Mouse (Mus musculus): ENCODE measurements around the gene Cd209a.
"Not testable (repeated sequence)": the region's sequence is repeated elsewhere in the genome, so short reads cannot be mapped to it uniquely, and the experiment has no call there.

Cd209a gene

DNA sequence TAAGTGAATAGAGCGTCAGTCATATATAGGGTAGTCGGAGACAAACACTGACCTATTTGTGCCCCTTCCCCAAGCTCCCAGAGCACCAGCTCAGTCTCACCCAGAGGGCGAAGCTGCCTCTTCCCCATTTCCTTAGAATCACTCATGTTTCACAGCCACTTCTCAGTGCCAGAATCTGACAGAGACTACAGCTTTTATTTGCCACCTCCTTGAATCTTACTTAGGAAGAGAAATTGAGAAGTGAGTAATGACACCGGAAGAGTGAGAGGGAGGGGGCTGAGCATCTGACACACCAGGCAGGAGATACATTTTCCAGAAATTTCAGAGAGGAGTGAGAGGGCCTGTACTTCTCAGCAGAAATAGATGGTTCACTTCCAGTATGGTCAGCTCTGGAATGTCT lies at the start of gene Cd209a:
Cd209a (minus strand) TSS at position 224 of the 400 bp plus-strand sequence.
- DNase-seq (ENCODE audit: low spot score), result no peak

DNA sequence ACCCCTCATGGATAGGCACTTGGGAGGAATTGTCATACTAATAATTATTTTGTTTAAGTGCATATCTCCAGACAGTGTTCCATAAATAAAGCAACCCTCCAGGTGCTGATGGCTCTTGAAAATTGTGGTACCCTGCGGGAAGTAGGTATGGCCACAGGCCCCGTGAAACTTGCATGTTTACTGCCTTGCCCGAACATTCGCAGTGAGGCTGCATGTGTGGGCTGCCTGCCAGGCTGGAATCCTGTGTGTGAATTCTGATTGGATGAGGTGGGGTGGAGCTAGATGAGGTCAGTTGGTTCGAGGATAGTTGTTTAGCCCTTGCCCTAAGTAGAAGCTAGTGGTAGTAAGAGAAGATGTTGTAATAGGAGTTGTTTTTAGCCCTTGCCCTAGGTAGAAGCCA lies 19.9 kb upstream of the Cd209a start:
- not testable (repeated sequence) for DNase-seq (ENCODE audit: low spot score)

DNA sequence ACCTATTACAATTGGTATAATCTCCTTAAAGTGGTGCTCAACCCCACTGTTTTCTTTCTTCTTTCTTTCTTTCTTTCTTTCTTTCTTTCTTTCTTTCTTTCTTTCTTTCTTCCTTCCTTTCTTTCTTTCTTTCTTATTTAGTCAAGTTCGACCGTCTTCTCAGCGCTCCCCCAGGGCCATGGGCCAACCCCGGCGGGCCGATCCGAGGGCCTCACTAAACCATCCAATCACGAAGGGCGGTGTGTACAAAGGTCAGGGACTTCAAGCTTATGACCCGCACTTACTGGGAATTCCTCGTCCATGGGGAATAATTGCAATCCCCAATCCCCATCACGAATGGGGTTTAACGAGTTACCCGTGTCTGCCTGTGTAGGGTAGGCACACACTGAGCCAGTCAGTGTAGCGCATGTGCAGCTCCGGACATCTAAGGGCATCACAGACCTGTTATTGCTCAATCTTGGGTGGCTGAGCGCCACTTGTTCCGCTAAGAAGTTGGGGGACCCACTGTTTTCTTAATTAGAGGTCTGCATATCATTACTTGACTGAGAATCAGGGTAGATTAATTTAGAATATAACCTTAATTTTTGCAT lies 5.6 kb upstream of the Cd209a start:
- DNase-seq (ENCODE audit: low spot score), result peak; percentile 52

DNA sequence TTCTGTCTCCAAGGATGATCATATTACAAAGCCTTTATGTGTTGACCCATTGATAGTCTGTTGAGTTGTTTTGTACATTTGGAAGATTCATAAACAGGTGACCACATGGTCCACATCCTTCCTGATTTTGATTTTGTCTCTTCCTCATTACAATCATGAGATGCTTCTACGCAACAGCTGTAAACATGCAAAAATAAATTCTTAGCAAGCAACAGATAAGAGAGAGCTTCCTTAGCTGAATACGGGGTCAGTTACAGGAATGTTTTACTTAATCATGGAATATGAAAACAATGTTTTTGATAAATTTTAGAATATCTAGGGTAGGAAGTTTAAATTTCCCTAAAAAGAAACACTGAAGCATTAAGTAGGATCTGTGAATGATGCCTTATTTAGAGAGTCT lies 11.8 kb downstream of the Cd209a start:
- no peak for DNase-seq (ENCODE audit: low spot score)

DNA sequence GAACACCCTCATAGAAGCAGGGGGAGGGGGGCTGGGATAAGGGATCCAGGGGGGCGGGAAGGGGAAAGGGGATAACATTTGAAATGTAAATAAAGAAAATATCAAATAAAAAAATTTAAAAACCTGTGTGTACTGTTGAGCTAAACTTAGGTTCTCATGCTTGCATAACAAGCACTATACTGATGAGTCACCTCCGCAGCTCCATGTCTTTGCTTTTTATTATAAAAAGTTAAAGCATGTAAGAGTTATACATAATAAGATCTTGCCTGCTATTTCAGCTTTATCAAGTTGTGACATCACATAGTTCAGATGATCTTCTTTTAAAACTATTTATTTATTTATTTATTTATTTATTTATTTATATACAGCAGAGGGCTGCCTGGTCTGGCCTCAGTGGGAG lies 13.2 kb downstream of the Cd209a start:
- DNase-seq (ENCODE audit: low spot score), result no peak

DNA sequence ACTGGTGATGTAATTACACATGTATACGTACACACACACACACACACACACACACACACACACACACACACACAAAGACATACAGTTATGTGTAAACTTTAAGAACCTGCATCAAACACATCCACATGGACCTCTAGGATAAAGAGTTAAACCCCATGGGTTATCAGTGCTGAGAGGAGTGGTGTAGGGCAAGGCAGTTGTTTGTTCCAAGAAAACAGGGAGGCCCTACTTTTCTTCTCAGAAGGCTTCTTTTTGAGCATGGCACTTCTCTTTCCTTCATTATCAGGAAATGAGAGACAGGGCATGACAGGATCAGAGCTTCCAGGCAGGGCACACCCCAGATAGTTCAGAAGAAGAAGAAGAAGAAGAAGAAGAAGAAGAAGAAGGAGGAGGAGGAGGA lies 14.7 kb downstream of the Cd209a start:
- no peak for DNase-seq (ENCODE audit: low spot score)

DNA sequence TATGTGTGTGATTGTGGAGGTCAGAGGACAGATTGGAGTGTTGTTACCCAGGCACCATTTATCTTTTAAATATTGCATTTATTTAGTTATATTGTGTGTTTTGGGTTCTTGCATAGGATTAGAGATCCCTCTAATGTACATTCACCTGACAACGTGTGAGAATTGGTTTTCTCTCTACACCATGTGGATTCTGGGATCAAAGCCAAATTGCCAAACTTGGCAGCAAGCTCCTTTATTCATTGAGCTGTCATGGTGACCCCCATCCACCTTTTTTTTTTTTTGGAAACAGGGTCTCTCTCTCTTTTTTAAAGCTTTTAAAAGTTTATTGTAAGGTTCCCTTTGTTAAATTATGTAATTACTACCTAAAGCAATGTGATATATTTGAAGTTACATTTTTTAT lies 27.7 kb downstream of the Cd209a start:
- DNase-seq (ENCODE audit: low spot score), result no peak

DNA sequence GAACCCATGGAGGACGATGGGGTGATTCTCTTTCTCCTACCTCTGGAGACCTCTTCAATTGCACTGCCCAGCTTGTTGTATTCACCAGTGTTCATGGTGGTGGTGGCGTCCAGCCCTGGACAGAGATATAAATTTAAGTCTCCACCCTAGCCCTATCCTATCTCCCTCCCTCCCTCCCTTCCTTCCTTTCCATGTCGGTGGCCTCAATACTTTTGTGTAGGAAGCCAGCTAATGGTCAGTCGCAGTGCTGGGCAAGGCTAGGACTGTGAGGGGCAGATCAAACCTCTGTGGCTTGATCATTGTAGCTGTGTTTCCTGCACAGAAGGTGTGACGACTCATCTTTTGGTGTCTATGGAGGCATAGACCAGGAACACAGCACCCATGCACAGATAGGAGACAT lies 28.2 kb downstream of the Cd209a start, which contains the start of gene Clec4g:
Clec4g (minus strand) TSS at position 101 of the 400 bp plus-strand sequence.
- DNase-seq (ENCODE audit: low spot score), result no peak

DNA sequence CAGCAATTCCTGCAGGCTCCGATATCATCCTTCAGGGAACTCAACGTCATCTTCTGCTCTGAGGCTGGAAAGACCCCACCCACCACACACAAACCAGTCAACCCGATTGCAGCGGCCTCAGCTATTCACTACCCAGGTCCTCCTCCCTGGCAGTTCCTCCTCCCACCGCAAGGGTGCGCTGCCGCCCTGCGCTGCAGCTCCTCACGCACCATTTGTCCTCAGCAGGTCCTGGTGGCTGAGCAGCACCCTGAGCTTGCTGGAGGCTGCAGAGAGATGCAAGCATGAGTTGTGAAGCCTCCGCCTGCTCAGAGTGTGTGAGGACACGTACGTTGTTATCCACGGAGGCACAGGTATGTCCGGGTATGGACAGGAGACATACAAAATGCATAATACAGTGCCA lies 30.2 kb downstream of the Cd209a start:
- DNase-seq (ENCODE audit: low spot score), result peak; percentile 64

DNA sequence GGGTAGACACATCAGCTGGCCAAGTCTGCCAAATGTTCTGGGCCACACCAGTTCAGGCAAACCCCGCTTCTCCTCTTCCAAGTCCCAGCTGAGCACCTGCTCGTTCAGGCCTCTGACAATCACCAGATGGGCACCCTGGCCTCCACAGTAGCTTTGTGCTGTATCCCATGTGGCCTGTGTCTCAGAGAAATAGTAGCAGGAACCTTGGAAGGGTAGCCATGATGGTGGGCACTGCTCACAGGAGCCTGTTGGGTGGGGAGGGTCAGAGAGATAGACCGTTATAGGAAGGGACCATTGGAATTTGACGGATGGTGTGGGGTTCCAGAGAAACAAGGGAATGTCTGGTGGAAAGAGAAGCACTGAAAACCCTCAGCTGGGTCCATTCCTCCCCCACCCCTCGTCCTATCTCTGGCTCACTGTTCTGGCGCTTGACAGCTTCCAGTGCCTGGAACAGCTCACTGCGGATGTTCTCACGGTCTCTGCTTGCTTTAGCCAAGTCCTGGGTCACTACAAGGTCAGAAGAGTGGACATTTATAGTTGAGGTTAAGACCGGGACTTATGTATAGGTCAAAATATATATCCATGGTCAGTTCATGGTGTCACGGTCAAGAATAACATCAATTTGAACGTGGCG lies 31.3 kb downstream of the Cd209a start:
- DNase-seq (ENCODE audit: low spot score), result no peak

DNA sequence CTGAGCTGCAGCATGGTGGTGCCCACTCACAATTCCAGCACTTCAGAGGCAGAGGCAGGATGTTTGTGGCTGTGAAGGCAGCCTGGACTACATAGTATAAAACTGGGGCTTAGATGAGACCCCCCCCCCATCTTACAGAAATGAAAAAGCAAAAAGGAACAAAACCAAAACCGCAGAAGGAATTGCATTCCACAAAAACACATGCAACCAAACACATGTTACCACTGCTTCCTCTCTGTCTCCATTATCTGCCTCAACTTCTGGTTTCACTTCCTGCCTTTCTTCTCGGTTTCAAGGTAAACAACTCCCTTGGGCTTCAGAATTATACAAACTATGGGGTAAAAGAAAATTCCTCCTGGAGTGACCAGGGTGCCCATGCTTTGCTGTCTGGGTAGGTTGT lies 37.1 kb downstream of the Cd209a start:
- no peak for DNase-seq (ENCODE audit: low spot score)

DNA sequence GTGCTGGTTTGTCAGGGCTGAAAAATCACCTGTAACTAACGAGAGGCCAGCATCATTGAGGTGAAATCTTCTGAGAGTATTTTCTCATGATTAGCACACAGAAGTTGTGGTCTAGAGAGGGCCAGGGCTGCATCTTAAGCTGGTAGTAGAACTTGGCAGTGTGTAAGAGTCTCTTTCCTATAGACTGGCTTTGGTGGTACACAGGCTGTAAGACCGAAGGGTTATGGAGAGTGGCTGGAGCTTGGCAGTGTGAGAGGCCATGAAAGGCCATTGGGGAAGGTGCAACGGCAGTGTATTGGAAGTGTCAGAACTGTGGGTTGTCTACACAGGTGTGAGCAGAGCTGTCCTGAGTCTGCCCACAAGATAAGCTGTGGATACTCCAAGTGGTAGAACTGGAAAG lies 38.5 kb downstream of the Cd209a start:
- no peak for DNase-seq (ENCODE audit: low spot score)

DNA sequence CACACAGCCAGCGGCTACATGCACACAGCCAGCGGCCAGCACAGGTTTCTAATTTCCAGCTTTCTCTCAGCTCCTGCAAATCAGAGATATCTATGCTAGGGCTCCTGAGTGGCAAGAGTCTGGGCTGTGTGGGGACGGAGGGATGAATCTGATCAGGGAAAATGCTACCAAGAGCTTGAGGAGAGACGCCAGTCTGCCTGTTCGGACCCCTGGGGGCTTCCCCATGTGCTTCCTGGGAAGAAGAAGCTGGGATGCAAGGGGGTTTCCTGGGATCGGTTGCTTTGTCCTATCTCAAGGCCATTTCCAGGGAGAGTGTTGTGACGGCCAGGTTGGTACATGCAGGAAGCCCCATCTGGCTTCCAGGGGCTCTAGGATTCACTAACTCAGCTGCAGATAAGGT lies 41.2 kb downstream of the Cd209a start:
- DNase-seq (ENCODE audit: low spot score), result no peak

DNA sequence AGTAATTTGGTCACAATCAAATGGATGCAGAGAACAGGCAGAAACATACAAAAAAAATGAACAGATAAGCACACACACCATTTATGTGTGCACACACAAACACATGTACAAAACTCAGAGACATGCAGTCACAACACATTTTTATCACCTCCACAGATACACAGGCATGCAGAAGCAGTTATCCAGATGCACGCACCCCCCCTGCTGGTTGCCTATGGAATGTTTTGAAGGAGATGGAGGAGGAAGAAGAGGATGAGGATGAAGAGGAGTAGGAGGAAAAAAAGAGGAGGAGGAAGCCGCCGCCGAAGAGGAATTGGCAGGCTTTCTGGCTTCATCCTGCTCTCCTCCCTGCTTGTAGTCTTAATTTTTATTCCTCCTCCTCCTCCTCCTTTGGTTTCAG lies 43.1 kb downstream of the Cd209a start:
- no peak for DNase-seq (ENCODE audit: low spot score)

DNA sequence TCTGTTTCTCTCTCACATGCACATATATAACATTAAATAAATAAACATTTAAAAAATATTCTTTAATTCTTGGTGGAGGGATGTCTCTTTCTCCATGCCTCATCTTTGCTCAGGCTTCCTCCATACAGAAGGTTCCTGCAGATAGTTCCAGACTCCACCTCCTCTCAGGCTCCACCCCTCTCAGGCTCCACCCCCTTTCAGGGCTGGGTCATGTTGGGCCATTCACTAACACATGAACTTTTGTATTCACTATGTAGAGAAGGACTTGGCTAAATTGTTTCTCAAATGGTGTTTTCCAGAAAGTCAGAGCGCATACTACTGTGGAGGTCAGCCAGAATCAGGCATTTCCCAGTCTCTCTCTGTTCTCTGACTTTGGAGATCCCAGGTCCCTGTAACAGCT lies 47.3 kb downstream of the Cd209a start:
- DNase-seq (ENCODE audit: low spot score), result no peak

DNA sequence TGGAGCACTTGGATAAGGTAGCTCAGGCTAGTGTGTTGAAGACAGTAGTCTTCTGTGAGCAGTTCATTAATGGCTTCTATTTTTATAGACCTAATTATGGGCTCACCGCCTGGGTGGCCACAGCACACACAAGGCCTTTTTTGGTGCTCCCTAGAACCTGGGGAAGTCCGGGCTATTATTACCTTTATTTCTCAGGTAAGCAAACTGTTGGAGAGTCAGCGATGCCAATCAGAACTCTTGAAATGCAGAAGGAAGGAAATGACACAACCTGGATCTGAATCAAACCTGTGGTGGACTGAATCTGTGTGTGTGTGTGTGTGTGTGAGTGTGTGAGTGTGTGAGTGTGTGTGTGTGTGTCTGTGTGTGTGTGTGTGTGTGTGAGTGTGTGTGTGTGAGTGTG lies 54.7 kb downstream of the Cd209a start, which contains the start of gene Fcer2a:
Fcer2a (minus strand) TSS at position 55 of the 400 bp plus-strand sequence.
- no peak for DNase-seq (ENCODE audit: low spot score)
